Mouse (Mus musculus): ENCODE data around the gene Mrpl35. TPM values are rescaled to one million over a fixed set of nuclear protein-coding genes. Genes with fewer than 3 reads are reported as not detected.

The Mrpl35 gene
- polyA plus RNA-seq, 1 experiment from 2014 or later = 61.2 TPM

DNA sequence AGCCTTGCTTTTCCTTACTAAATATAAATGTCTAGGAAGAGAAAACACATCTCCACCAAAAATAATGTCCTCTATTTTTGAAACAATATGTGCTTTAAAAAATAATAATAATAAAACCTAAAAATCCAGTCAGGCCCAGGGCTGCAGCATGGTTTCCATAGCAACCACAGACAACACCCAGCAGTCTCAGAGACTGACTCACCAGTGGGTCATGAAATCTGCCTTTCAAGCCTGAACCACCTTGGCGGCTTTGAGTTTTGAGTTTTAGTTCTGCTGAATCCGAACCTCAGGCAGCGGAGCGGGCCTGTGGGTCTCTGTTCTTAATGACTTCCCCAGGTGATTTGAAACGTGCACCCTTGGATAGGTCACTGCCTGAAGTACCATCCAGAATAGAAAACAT lies 43.6 kb downstream of the Mrpl35 start:
- 89% methylated on average over 5 of the region's 5 CpGs for WGBS
- no peak for DNase-seq (ENCODE audit: low spot score)
- no peaks in the 10 kb centered on the region for H3K4me1 ChIP-seq (replicated peaks)
- H3K9me3 ChIP-seq = no peaks in the 10 kb centered on the region
- H3K27ac ChIP-seq = no peak overlapping the region
- H3K4me3 ChIP-seq = no peak overlapping the region
- peaks cover 20% of the 10 kb centered on the region for H3K36me3 ChIP-seq
- no peaks in the 10 kb centered on the region for H3K27me3 ChIP-seq (ENCODE audit: insufficient read depth, poor library complexity, severe bottlenecking)

GRCm38 (mm10) chr6:71780431-71780830 lies 46.3 kb downstream of the Mrpl35 start:
- no peaks in the 10 kb centered on the region for H3K9me3 ChIP-seq
- H3K27me3 ChIP-seq (ENCODE audit: insufficient read depth, poor library complexity, severe bottlenecking) = no peaks in the 10 kb centered on the region
- 95% methylated on average over 7 of the region's 7 CpGs for WGBS
- peaks cover 26% of the 10 kb centered on the region for H3K36me3 ChIP-seq
- H3K27ac ChIP-seq = no peak overlapping the region
- no peak for DNase-seq (ENCODE audit: low spot score)
- no peak overlapping the region for H3K4me3 ChIP-seq
- H3K4me1 ChIP-seq (replicated peaks) = no peaks in the 10 kb centered on the region

DNA sequence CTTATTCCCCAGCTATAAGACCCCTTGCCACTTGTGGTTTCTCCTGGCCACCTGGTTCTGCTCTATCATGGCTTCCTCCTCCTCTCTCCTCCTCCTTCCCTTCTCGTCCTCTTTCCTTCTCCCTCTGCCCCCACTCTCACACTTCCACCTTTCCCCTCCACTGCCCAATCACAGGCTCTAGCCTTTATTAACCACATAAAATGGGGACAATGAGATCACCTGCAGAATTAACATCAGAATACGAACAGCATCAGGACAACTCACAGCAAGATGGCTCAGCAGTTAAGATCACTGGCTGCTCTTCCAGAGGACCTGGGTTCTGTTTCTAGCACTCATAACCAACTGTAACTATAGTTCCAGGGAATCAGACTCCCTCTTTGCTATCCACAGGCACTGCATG lies 46.9 kb downstream of the Mrpl35 start:
- Histone ChIP-seq H3K4me1 (replicated peaks) (no peaks in the 10 kb centered on the region), H3K27ac (no peak overlapping the region), H3K27me3 (ENCODE audit: insufficient read depth, poor library complexity, severe bottlenecking) (no peaks in the 10 kb centered on the region), H3K9me3 (no peaks in the 10 kb centered on the region), H3K36me3 (peaks cover 26% of the 10 kb centered on the region), H3K4me3 (no peak overlapping the region)
- DNase-seq (ENCODE audit: low spot score) = no peak
- 78% methylated on average over 2 of the region's 2 CpGs for WGBS

DNA sequence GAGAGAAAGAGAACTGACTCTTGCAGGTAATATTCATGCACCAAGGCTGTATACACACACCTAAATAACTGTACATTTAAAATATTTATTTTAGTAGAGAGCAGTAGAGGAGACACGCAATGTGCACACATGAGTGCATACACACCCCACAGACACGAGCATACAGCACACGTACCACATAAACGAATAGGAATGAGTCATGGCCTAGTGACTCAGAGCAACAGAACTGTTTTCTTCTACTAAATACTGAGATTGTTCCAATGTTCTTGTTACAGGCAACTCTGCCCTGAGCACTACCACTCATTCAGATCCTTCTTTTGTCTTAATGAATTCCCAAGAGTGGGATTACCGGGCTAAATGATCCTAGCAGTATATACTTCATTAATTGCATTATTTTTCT lies 48.8 kb downstream of the Mrpl35 start:
- Histone ChIP-seq H3K27me3 (ENCODE audit: insufficient read depth, poor library complexity, severe bottlenecking) (no peaks in the 10 kb centered on the region), H3K4me3 (no peak overlapping the region), H3K9me3 (no peaks in the 10 kb centered on the region), H3K36me3 (peaks cover 16% of the 10 kb centered on the region; the same call in 1 of the 2 replicates), H3K27ac (no peak overlapping the region), H3K4me1 (replicated peaks) (no peaks in the 10 kb centered on the region)
- no peak for DNase-seq (ENCODE audit: low spot score)
- 92% methylated on average over 5 of the region's 5 CpGs for WGBS

- Histone ChIP-seq H3K9me3 (0 out of 2 replicates have a peak, but pooled peaks cover 4% of the 10 kb centered on the region), H3K4me1 (replicated peaks) (no peaks in the 10 kb centered on the region), H3K36me3 (peaks cover 17% of the 10 kb centered on the region), H3K27ac (no peak overlapping the region), H3K4me3 (no peak overlapping the region), H3K27me3 (ENCODE audit: insufficient read depth, poor library complexity, severe bottlenecking) (no peaks in the 10 kb centered on the region)
- 87% methylated on average over 7 of the region's 7 CpGs for WGBS
- DNase-seq (ENCODE audit: low spot score) = no peak
These were observed 54.0 kb downstream of the Mrpl35 start for GRCm38 (mm10) chr6:71772636-71773208.

GRCm38 (mm10) chr6:71772156-71772555 lies 54.6 kb downstream of the Mrpl35 start:
- Histone ChIP-seq H3K27me3 (ENCODE audit: insufficient read depth, poor library complexity, severe bottlenecking) (no peaks in the 10 kb centered on the region), H3K9me3 (0 out of 2 replicates have a peak, but pooled peaks cover 4% of the 10 kb centered on the region), H3K4me3 (no peak overlapping the region), H3K4me1 (replicated peaks) (no peaks in the 10 kb centered on the region), H3K27ac (no peak overlapping the region), H3K36me3 (peaks cover 17% of the 10 kb centered on the region)
- no peak for DNase-seq (ENCODE audit: low spot score)
- WGBS = 85% methylated on average over 6 of the region's 6 CpGs

GRCm38 (mm10) chr6:71771282-71771681 lies 55.5 kb downstream of the Mrpl35 start:
- Histone ChIP-seq H3K9me3 (0 out of 2 replicates have a peak, but pooled peaks cover 4% of the 10 kb centered on the region), H3K4me1 (replicated peaks) (no peaks in the 10 kb centered on the region), H3K4me3 (no peak overlapping the region), H3K27ac (no peak overlapping the region), H3K36me3 (peaks cover 17% of the 10 kb centered on the region), H3K27me3 (ENCODE audit: insufficient read depth, poor library complexity, severe bottlenecking) (no peaks in the 10 kb centered on the region)
- WGBS = 92% methylated on average over 4 of the region's 4 CpGs
- DNase-seq (ENCODE audit: low spot score) = no peak

- H3K9me3 ChIP-seq = 0 out of 2 replicates have a peak, but pooled peaks cover 4% of the 10 kb centered on the region
- no peak overlapping the region for H3K27ac ChIP-seq
- WGBS = 94% methylated on average over 4 of the region's 4 CpGs
- no peak for DNase-seq (ENCODE audit: low spot score)
- H3K27me3 ChIP-seq (ENCODE audit: insufficient read depth, poor library complexity, severe bottlenecking) = no peaks in the 10 kb centered on the region
- H3K36me3 ChIP-seq = peaks cover 13% of the 10 kb centered on the region
- no peaks in the 10 kb centered on the region for H3K4me1 ChIP-seq (replicated peaks)
- no peak overlapping the region for H3K4me3 ChIP-seq
These were observed 55.9 kb downstream of the Mrpl35 start for GRCm38 (mm10) chr6:71770856-71771255.

GRCm38 (mm10) chr6:71769901-71770690 lies 56.7 kb downstream of the Mrpl35 start:
- Histone ChIP-seq H3K27ac (no peak overlapping the region), H3K36me3 (peaks cover 11% of the 10 kb centered on the region), H3K27me3 (ENCODE audit: insufficient read depth, poor library complexity, severe bottlenecking) (no peaks in the 10 kb centered on the region), H3K4me1 (replicated peaks) (no peaks in the 10 kb centered on the region), H3K4me3 (no peak overlapping the region), H3K9me3 (0 out of 2 replicates have a peak, but pooled peaks cover 4% of the 10 kb centered on the region)
- DNase-seq (ENCODE audit: low spot score) = no peak
- WGBS = 82% methylated on average over 12 of the region's 12 CpGs

GRCm38 (mm10) chr6:71767761-71768160 lies 59.0 kb downstream of the Mrpl35 start:
- 83% methylated on average over 4 of the region's 4 CpGs for WGBS

More at GRCm38 (mm10) chr6:71767761-71768160, 59.0 kb downstream of the Mrpl35 start:
- H3K36me3 ChIP-seq = peaks cover 11% of the 10 kb centered on the region
- H3K27me3 ChIP-seq (ENCODE audit: insufficient read depth, poor library complexity, severe bottlenecking) = no peaks in the 10 kb centered on the region
- no peaks in the 10 kb centered on the region for H3K4me1 ChIP-seq (replicated peaks)
- no peak overlapping the region for H3K4me3 ChIP-seq
- no peak for DNase-seq (ENCODE audit: low spot score)
- 0 out of 2 replicates have a peak, but pooled peaks cover 4% of the 10 kb centered on the region for H3K9me3 ChIP-seq
- H3K27ac ChIP-seq = no peak overlapping the region

Other genes with a start within 250 kb of the Mrpl35 start
- 69.3 and 79.8 TPM in 2 replicates for gene Kdm3a, start 194.0 kb downstream of the Mrpl35 start, polyA plus RNA-seq (2016; fragmentation: Nextera tagmentation; extraction: Ambion mirVana)
- gene Reep1, start 119.4 kb downstream of the Mrpl35 start, polyA plus RNA-seq (2016; fragmentation: Nextera tagmentation; extraction: Ambion mirVana) = 34.4 and 57.3 TPM in 2 replicates
- gene Immt, start 4.4 kb upstream of the Mrpl35 start, polyA plus RNA-seq (2016; fragmentation: Nextera tagmentation; extraction: Ambion mirVana) = 176 and 214 TPM in 2 replicates
- gene Ptcd3, start 81.8 kb upstream of the Mrpl35 start, polyA plus RNA-seq (2016; fragmentation: Nextera tagmentation; extraction: Ambion mirVana) = 106 and 140 TPM in 2 replicates
- 33.0 and 43.2 TPM in 2 replicates for gene Polr1a, start 82.1 kb upstream of the Mrpl35 start, polyA plus RNA-seq (2016; fragmentation: Nextera tagmentation; extraction: Ambion mirVana)

Measured in hindbrain, embryonic 10.5 days (tissue).